Mouse (Mus musculus): ENCODE measurements around the gene Elmod1. TPM values are rescaled to one million over a fixed set of nuclear protein-coding genes. Genes with fewer than 3 reads are reported as not detected.

Gene Elmod1
- polyA plus RNA-seq, 1 experiment from 2014 or later, result 1.2 TPM

GRCm38 (mm10) chr9:53895827-53896226 is 79.3 kb downstream of the Elmod1 start:
- DNase-seq (ENCODE audit: low spot score) (no peak), ATAC-seq (replicated peaks; ENCODE audit: low FRiP score, low TSS enrichment, low read depth) (no peak)
- 68% methylated on average over 7 of the region's 7 CpGs for WGBS

GRCm38 (mm10) chr9:53890075-53890474 is 85.0 kb downstream of the Elmod1 start:
- Histone ChIP-seq H3K4me1 (replicated peaks; ENCODE audit: control insufficient read depth, insufficient read depth, low read length) (no peaks in the 10 kb centered on the region), H3K4me2 (ENCODE audit: low read length) (no peak overlapping the region), H3K27me3 (replicated peaks; ENCODE audit: control insufficient read depth, insufficient read depth, low read length) (no peaks in the 10 kb centered on the region), H3K36me3 (ENCODE audit: control insufficient read depth, insufficient read depth, low read length) (no peaks in the 10 kb centered on the region), H3K9me3 (ENCODE audit: control insufficient read depth, low read length) (no peaks in the 10 kb centered on the region), H3K4me3 (ENCODE audit: low read depth, low read length) (no peak overlapping the region), H3K27ac (ENCODE audit: low read depth) (no peak overlapping the region), H3K9ac (ENCODE audit: low read length) (no peak overlapping the region)
- ATAC-seq (replicated peaks; ENCODE audit: low FRiP score, low TSS enrichment, low read depth) (no peak), DNase-seq (ENCODE audit: low spot score) (peak; percentile 62)
- 0% methylated on average over 1 of the region's 1 CpGs for WGBS

More at GRCm38 (mm10) chr9:53895827-53896226, 79.3 kb downstream of the Elmod1 start:
- H3K9me3 ChIP-seq (ENCODE audit: control insufficient read depth, low read length), result no peaks in the 10 kb centered on the region
- no peak overlapping the region for H3K4me3 ChIP-seq (ENCODE audit: low read depth, low read length)
- H3K9ac ChIP-seq (ENCODE audit: low read length), result no peak overlapping the region
- no peak overlapping the region for H3K27ac ChIP-seq (ENCODE audit: low read depth)
- no peaks in the 10 kb centered on the region for H3K27me3 ChIP-seq (replicated peaks; ENCODE audit: control insufficient read depth, insufficient read depth, low read length)
- no peaks in the 10 kb centered on the region for H3K36me3 ChIP-seq (ENCODE audit: control insufficient read depth, insufficient read depth, low read length)
- H3K4me1 ChIP-seq (replicated peaks; ENCODE audit: control insufficient read depth, insufficient read depth, low read length), result no peaks in the 10 kb centered on the region
- H3K4me2 ChIP-seq (ENCODE audit: low read length), result no peak overlapping the region

- DNase-seq (ENCODE audit: low spot score) (no peak), ATAC-seq (replicated peaks; ENCODE audit: low FRiP score, low TSS enrichment, low read depth) (no peak)
- WGBS, result 95% methylated on average over 23 of the region's 23 CpGs
- Histone ChIP-seq H3K4me1 (replicated peaks; ENCODE audit: control insufficient read depth, insufficient read depth, low read length) (no peaks in the 10 kb centered on the region), H3K4me2 (ENCODE audit: low read length) (no peak overlapping the region), H3K36me3 (ENCODE audit: control insufficient read depth, insufficient read depth, low read length) (no peaks in the 10 kb centered on the region), H3K27me3 (replicated peaks; ENCODE audit: control insufficient read depth, insufficient read depth, low read length) (no peaks in the 10 kb centered on the region), H3K9ac (ENCODE audit: low read length) (no peak overlapping the region), H3K9me3 (ENCODE audit: control insufficient read depth, low read length) (no peaks in the 10 kb centered on the region), H3K4me3 (ENCODE audit: low read depth, low read length) (no peak overlapping the region), H3K27ac (ENCODE audit: low read depth) (no peak overlapping the region)
These were observed 91.4 kb downstream of the Elmod1 start for GRCm38 (mm10) chr9:53883588-53884280.

- no peak overlapping the region for H3K9ac ChIP-seq (ENCODE audit: low read length)
- H3K4me3 ChIP-seq (ENCODE audit: low read depth, low read length), result no peak overlapping the region
- no peak for ATAC-seq (replicated peaks; ENCODE audit: low FRiP score, low TSS enrichment, low read depth)
- no peaks in the 10 kb centered on the region for H3K27me3 ChIP-seq (replicated peaks; ENCODE audit: control insufficient read depth, insufficient read depth, low read length)
- H3K4me1 ChIP-seq (replicated peaks; ENCODE audit: control insufficient read depth, insufficient read depth, low read length), result no peaks in the 10 kb centered on the region
- no peak overlapping the region for H3K27ac ChIP-seq (ENCODE audit: low read depth)
- H3K36me3 ChIP-seq (ENCODE audit: control insufficient read depth, insufficient read depth, low read length), result no peaks in the 10 kb centered on the region
- WGBS, result 53% methylated on average over 2 of the region's 2 CpGs
- no peaks in the 10 kb centered on the region for H3K9me3 ChIP-seq (ENCODE audit: control insufficient read depth, low read length)
- H3K4me2 ChIP-seq (ENCODE audit: low read length), result no peak overlapping the region
- no peak for DNase-seq (ENCODE audit: low spot score)
These were observed 97.7 kb downstream of the Elmod1 start for GRCm38 (mm10) chr9:53877423-53877822.

GRCm38 (mm10) chr9:53873239-53873638 is 101.9 kb downstream of the Elmod1 start:
- H3K4me3 ChIP-seq (ENCODE audit: low read depth, low read length), result no peak overlapping the region
- no peaks in the 10 kb centered on the region for H3K36me3 ChIP-seq (ENCODE audit: control insufficient read depth, insufficient read depth, low read length)
- no peaks in the 10 kb centered on the region for H3K4me1 ChIP-seq (replicated peaks; ENCODE audit: control insufficient read depth, insufficient read depth, low read length)
- ATAC-seq (replicated peaks; ENCODE audit: low FRiP score, low TSS enrichment, low read depth) (no peak), DNase-seq (ENCODE audit: low spot score) (no peak)
- H3K4me2 ChIP-seq (ENCODE audit: low read length), result no peak overlapping the region
- H3K9me3 ChIP-seq (ENCODE audit: control insufficient read depth, low read length), result no peaks in the 10 kb centered on the region
- WGBS, result 84% methylated on average over 8 of the region's 8 CpGs
- no peaks in the 10 kb centered on the region for H3K27me3 ChIP-seq (replicated peaks; ENCODE audit: control insufficient read depth, insufficient read depth, low read length)
- no peak overlapping the region for H3K27ac ChIP-seq (ENCODE audit: low read depth)
- H3K9ac ChIP-seq (ENCODE audit: low read length), result no peak overlapping the region

Other genes with a start within 250 kb of the Elmod1 start
- gene Slc35f2, start 203.8 kb downstream of the Elmod1 start, polyA plus RNA-seq (2014; fragmentation: Nextera tagmentation; extraction: Ambion mirVana), result 13.2 and 13.7 TPM in 2 replicates
- gene Sln, start 125.1 kb downstream of the Elmod1 start, polyA plus RNA-seq (2014; fragmentation: Nextera tagmentation; extraction: Ambion mirVana), result 0.13 TPM in 1 of 2 replicates, not detected in the other
- 0.05 and 0.22 TPM in 2 replicates for gene Tnfaip8l3, start 93.1 kb upstream of the Elmod1 start, polyA plus RNA-seq (2014; fragmentation: Nextera tagmentation; extraction: Ambion mirVana)

All from intestine, embryonic 14.5 days (tissue).